Mouse (Mus musculus) heart, adult 2 months (tissue): ENCODE data around the gene Tysnd1.

ENCODE experiments used
- CTCF ChIP-seq: fragments of 200-600 bp; IDR thresholded peaks from 2 replicates; pipeline ENCODE4 v1.8.1; 2022; ENCODE audit warnings: antibody characterized with exemption, mild to moderate bottlenecking, moderate library complexity
- EP300 ChIP-seq: fragments of 200-500 bp; IDR thresholded peaks from 2 replicates; pipeline ENCODE4 v1.6.1; 2011; ENCODE audit warnings: low read depth, low read length, control low read depth; ENCODE audit not compliant: insufficient read depth
- POLR2A ChIP-seq: fragments of 200-500 bp; IDR thresholded peaks from 2 replicates; pipeline ENCODE4 v1.6.1; 2011; ENCODE audit warnings: mild to moderate bottlenecking, low read depth, low read length, control low read depth; ENCODE audit not compliant: insufficient read depth

DNA sequence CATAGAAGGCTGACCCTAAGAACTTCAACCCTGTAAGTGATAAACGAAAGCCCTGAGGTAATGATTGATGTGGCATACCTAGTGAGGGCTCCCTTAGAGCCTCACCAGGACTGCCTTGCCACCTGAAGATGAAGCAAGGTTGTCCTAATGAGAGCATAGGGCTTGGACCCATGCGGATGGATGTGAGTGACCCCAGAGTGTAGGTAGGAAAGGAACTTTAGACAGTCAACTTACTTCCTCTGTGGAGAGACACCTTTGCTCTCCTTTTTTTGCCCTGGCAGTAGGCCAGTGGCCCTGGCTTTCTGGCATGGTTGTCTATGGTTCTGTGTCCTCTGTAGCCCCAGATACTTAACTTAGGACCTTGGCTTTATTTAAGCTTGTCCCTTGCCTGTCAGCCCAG lies 1.7 kb downstream of the Tysnd1 start:
- TF ChIP-seq POLR2A (no peak), EP300 (no peak), CTCF (no peak)
